Mouse (Mus musculus) hindbrain, embryonic 12.5 days (tissue): ENCODE data around the gene Rad1. TPM values are rescaled to one million over a fixed set of nuclear protein-coding genes. Genes with fewer than 3 reads are reported as not detected.
A peak's percentile ranks its signal among the peaks of the same experiment; 100 is the strongest.
"Not testable (repeated sequence)": the region's sequence is repeated elsewhere in the genome, so short reads cannot be mapped to it uniquely, and the experiment has no call there.

ENCODE experiments used
- ATAC-seq: fragments of 200-750 bp; cut with Nextera tagmentation; 2 replicates; pipeline ENCODE4 v1.8.0; 2017; ENCODE audit warnings: moderate TSS enrichment; ENCODE audit not compliant: low FRiP score
- H3K27ac ChIP-seq: fragments of 300-500 bp; sonication (generic); 2 replicates; pipeline ENCODE4 v1.5.1; 2016; ENCODE audit warnings: mild to moderate bottlenecking
- H3K27me3 ChIP-seq: fragments of 300-500 bp; sonication (generic); 2 replicates; pipeline ENCODE4 v1.6.1; 2016; ENCODE audit warnings: mild to moderate bottlenecking
- H3K36me3 ChIP-seq: fragments of 300-500 bp; sonication (generic); 2 replicates; pipeline ENCODE4 v1.6.1; 2016; ENCODE audit warnings: mild to moderate bottlenecking
- H3K4me1 ChIP-seq: fragments of 300-500 bp; sonication (generic); 2 replicates; pipeline ENCODE4 v1.6.1; 2016
- H3K4me2 ChIP-seq: fragments of 300-500 bp; sonication (generic); replicated peaks from 2 replicates; pipeline ENCODE4 v1.6.1; 2016; ENCODE audit warnings: mild to moderate bottlenecking
- H3K4me3 ChIP-seq: fragments of 300-500 bp; sonication (generic); 2 replicates; pipeline ENCODE4 v1.5.1; 2016; ENCODE audit warnings: mild to moderate bottlenecking
- H3K9ac ChIP-seq: fragments of 300-500 bp; sonication (generic); 2 replicates; pipeline ENCODE4 v1.6.1; 2016; ENCODE audit warnings: mild to moderate bottlenecking, moderate library complexity
- H3K9me3 ChIP-seq: fragments of 300-500 bp; sonication (generic); replicated peaks from 2 replicates; pipeline ENCODE4 v1.6.1; 2016; ENCODE audit warnings: mild to moderate bottlenecking
- WGBS: fragments of 180-500 bp; shearing (Covaris S2); methylation state at CpG from one replicate; pipeline ENCODE4 v1.1.7; 2016; 5-methylcytosine and 5-hydroxymethylcytosine counted together
- polyA plus RNA-seq: library from polyadenylated mRNA; unstranded; fragments of >200 nt; fragmentation: Nextera tagmentation; extraction: Ambion mirVana; gene quantifications from 2 replicates; pipeline ENCODE4 v1.2.1, GENCODE M21; 2016

The Rad1 gene
- polyA plus RNA-seq, 1 experiment from 2014 or later = 33.9 TPM

GRCm38 (mm10) chr15:10470941-10471340 is 14.9 kb upstream of the Rad1 start:
- Histone ChIP-seq H3K27ac (no peak overlapping the region), H3K9ac (peak overlapping the region; percentile 43; the same call in 1 of the 2 replicates), H3K9me3 (no peaks in the 10 kb centered on the region), H3K4me2 (peak overlapping the region; percentile 86), H3K4me3 (peak overlapping the region; percentile 89), H3K27me3 (no peaks in the 10 kb centered on the region), H3K4me1 (peaks cover 11% of the 10 kb centered on the region), H3K36me3 (peaks cover 14% of the 10 kb centered on the region)
- WGBS = 18% methylated on average over 3 of the region's 3 CpGs
- peak; percentile 19 for ATAC-seq

- 1% methylated on average over 18 of the region's 18 CpGs for WGBS
- Histone ChIP-seq H3K9ac (peak overlapping the region; percentile 75), H3K4me2 (peak overlapping the region; percentile 80), H3K4me3 (peak overlapping the region; percentile 72), H3K36me3 (peaks cover 16% of the 10 kb centered on the region), H3K9me3 (no peaks in the 10 kb centered on the region), H3K4me1 (peaks cover 17% of the 10 kb centered on the region), H3K27me3 (no peaks in the 10 kb centered on the region), H3K27ac (peak overlapping the region; percentile 69)
- peak; percentile 73 for ATAC-seq
Measured at GRCm38 (mm10) chr15:10486365-10486839, 584 bp downstream of the Rad1 start.

GRCm38 (mm10) chr15:10487246-10487645 is 1.4 kb downstream of the Rad1 start:
- Histone ChIP-seq H3K4me3 (peak overlapping the region; percentile 72), H3K9ac (peak overlapping the region; percentile 75; the same call in 1 of the 2 replicates)
- WGBS = 75% methylated on average over 2 of the region's 2 CpGs

GRCm38 (mm10) chr15:10490101-10490500 is 4.3 kb downstream of the Rad1 start:
- Histone ChIP-seq H3K36me3 (peaks cover 13% of the 10 kb centered on the region), H3K9me3 (no peaks in the 10 kb centered on the region), H3K4me1 (peaks cover 8% of the 10 kb centered on the region), H3K4me3 (no peak overlapping the region), H3K27me3 (no peaks in the 10 kb centered on the region), H3K9ac (no peak overlapping the region), H3K4me2 (no peak overlapping the region), H3K27ac (no peak overlapping the region)
- ATAC-seq = no peak
- WGBS = 84% methylated on average over 5 of the region's 5 CpGs

More at GRCm38 (mm10) chr15:10487246-10487645, 1.4 kb downstream of the Rad1 start:
- Histone ChIP-seq H3K36me3 (peaks cover 17% of the 10 kb centered on the region), H3K4me2 (peak overlapping the region; percentile 80), H3K27me3 (no peaks in the 10 kb centered on the region), H3K9me3 (no peaks in the 10 kb centered on the region), H3K4me1 (peaks cover 17% of the 10 kb centered on the region), H3K27ac (no peak overlapping the region)
- ATAC-seq = no peak

GRCm38 (mm10) chr15:10495944-10496343 is 10.1 kb downstream of the Rad1 start:
- WGBS = 93% methylated on average over 11 of the region's 11 CpGs
- no peak for ATAC-seq
- H3K4me2 ChIP-seq = no peak overlapping the region
- no peak overlapping the region for H3K4me3 ChIP-seq
- no peaks in the 10 kb centered on the region for H3K4me1 ChIP-seq
- H3K9me3 ChIP-seq = no peaks in the 10 kb centered on the region
- peaks cover 18% of the 10 kb centered on the region for H3K36me3 ChIP-seq
- no peak overlapping the region for H3K27ac ChIP-seq
- H3K27me3 ChIP-seq = no peaks in the 10 kb centered on the region
- H3K9ac ChIP-seq = no peak overlapping the region

GRCm38 (mm10) chr15:10496696-10497095 is 10.9 kb downstream of the Rad1 start:
- H3K9me3 ChIP-seq, H3K4me2 ChIP-seq, H3K9ac ChIP-seq, H3K4me1 ChIP-seq, H3K27me3 ChIP-seq, H3K27ac ChIP-seq, ATAC-seq, H3K4me3 ChIP-seq: not testable (repeated sequence)
- H3K36me3 ChIP-seq = peaks cover 14% of the 10 kb centered on the region
- WGBS = 89% methylated on average over 1 of the region's 1 CpGs

GRCm38 (mm10) chr15:10499593-10499992 is 13.8 kb downstream of the Rad1 start:
- H3K36me3 ChIP-seq = peaks cover 5% of the 10 kb centered on the region; the same call in 1 of the 2 replicates
- WGBS = 82% methylated on average over 5 of the region's 5 CpGs
- H3K27me3 ChIP-seq = no peaks in the 10 kb centered on the region
- no peaks in the 10 kb centered on the region for H3K4me1 ChIP-seq
- no peak overlapping the region for H3K27ac ChIP-seq
- no peak for ATAC-seq
- H3K4me3 ChIP-seq = no peak overlapping the region
- no peaks in the 10 kb centered on the region for H3K9me3 ChIP-seq
- no peak overlapping the region for H3K4me2 ChIP-seq
- no peak overlapping the region for H3K9ac ChIP-seq

GRCm38 (mm10) chr15:10500035-10500434 is 14.2 kb downstream of the Rad1 start:
- ATAC-seq = no peak
- H3K27me3 ChIP-seq = no peaks in the 10 kb centered on the region
- H3K27ac ChIP-seq = no peak overlapping the region
- WGBS = 89% methylated on average over 5 of the region's 5 CpGs
- no peak overlapping the region for H3K9ac ChIP-seq
- no peaks in the 10 kb centered on the region for H3K9me3 ChIP-seq
- no peaks in the 10 kb centered on the region for H3K4me1 ChIP-seq
- H3K4me2 ChIP-seq = no peak overlapping the region
- no peak overlapping the region for H3K4me3 ChIP-seq
- H3K36me3 ChIP-seq = peaks cover 5% of the 10 kb centered on the region; the same call in 1 of the 2 replicates

GRCm38 (mm10) chr15:10500838-10501719 is 15.3 kb downstream of the Rad1 start:
- no peaks in the 10 kb centered on the region for H3K4me1 ChIP-seq
- H3K4me3 ChIP-seq = no peak overlapping the region
- peak; percentile 85 for ATAC-seq
- H3K27me3 ChIP-seq = no peaks in the 10 kb centered on the region
- H3K9me3 ChIP-seq = no peaks in the 10 kb centered on the region
- H3K9ac ChIP-seq = no peak overlapping the region
- H3K27ac ChIP-seq = no peak overlapping the region
- peaks cover 2% of the 10 kb centered on the region; the same call in 1 of the 2 replicates for H3K36me3 ChIP-seq
- H3K4me2 ChIP-seq = no peak overlapping the region
- WGBS = 63% methylated on average over 11 of the region's 11 CpGs

GRCm38 (mm10) chr15:10506099-10506498 is 20.3 kb downstream of the Rad1 start:
- Histone ChIP-seq H3K9me3 (no peaks in the 10 kb centered on the region), H3K4me2 (no peak overlapping the region), H3K27ac (no peak overlapping the region), H3K36me3 (no peaks in the 10 kb centered on the region), H3K4me1 (no peaks in the 10 kb centered on the region), H3K9ac (no peak overlapping the region), H3K27me3 (no peaks in the 10 kb centered on the region), H3K4me3 (no peak overlapping the region)
- 68% methylated on average over 11 of the region's 11 CpGs for WGBS
- no peak for ATAC-seq

GRCm38 (mm10) chr15:10515166-10515565 is 29.3 kb downstream of the Rad1 start:
- H3K27me3 ChIP-seq = no peaks in the 10 kb centered on the region
- H3K9me3 ChIP-seq = no peaks in the 10 kb centered on the region
- H3K4me2 ChIP-seq = no peak overlapping the region
- H3K9ac ChIP-seq = no peak overlapping the region
- 74% methylated on average over 7 of the region's 7 CpGs for WGBS
- H3K4me1 ChIP-seq = no peaks in the 10 kb centered on the region
- no peak overlapping the region for H3K27ac ChIP-seq
- no peak overlapping the region for H3K4me3 ChIP-seq
- no peak for ATAC-seq
- H3K36me3 ChIP-seq = no peaks in the 10 kb centered on the region

GRCm38 (mm10) chr15:10525896-10526295 is 40.1 kb downstream of the Rad1 start:
- Histone ChIP-seq H3K4me3 (no peak overlapping the region), H3K27ac (no peak overlapping the region), H3K27me3 (no peaks in the 10 kb centered on the region), H3K9me3 (no peaks in the 10 kb centered on the region), H3K4me2 (no peak overlapping the region), H3K4me1 (no peaks in the 10 kb centered on the region), H3K36me3 (no peaks in the 10 kb centered on the region), H3K9ac (no peak overlapping the region)
- no peak for ATAC-seq
- 98% methylated on average over 1 of the region's 1 CpGs for WGBS
